Mouse (Mus musculus): ENCODE data around the gene H2afx. TPM values are rescaled to one million over a fixed set of nuclear protein-coding genes. Genes with fewer than 3 reads are reported as not detected.

The H2afx gene
- total RNA-seq, 2 experiments from 2014 or later, result 87.2 to 99.6 TPM

- DNase-seq, result peak; percentile 100
Measured at GRCm38 (mm10) chr9:44379054-44379834, 44.8 kb downstream of the H2afx start, which contains the start of gene Hyou1. TSS of gene Hyou1 (plus strand) at chr9:44379490.

- no peak for DNase-seq
Measured at GRCm38 (mm10) chr9:44379862-44380261, 45.4 kb downstream of the H2afx start.

GRCm38 (mm10) chr9:44384596-44384995 lies 50.1 kb downstream of the H2afx start:
- no peak for DNase-seq

Small RNAs within 50 kb of the gene (microRNA-seq; reads per million reads assigned to microRNA genes)
- not detected for gene Gm44335

Other genes with a start within 250 kb of the H2afx start
- gene Mfrp, start 233.0 kb upstream of the H2afx start, total RNA-seq (2021), result under 1 TPM in 1 of 2 experiments, not detected in 1; 0.30 TPM
- 10 to 100 TPM; 16.7 to 21.9 TPM for gene C1qtnf5, start 227.4 kb upstream of the H2afx start, total RNA-seq (2021)
- gene Gm49380, start 221.2 kb upstream of the H2afx start, total RNA-seq (2021), result under 1 TPM in 1 of 2 experiments, not detected in 1; 0.51 TPM
- 10 to 100 TPM; 29.3 to 35.5 TPM for gene Rnf26, start 221.2 kb upstream of the H2afx start, total RNA-seq (2021)
- 100 to 1,000 TPM in 1 of 2 experiments, 10 to 100 TPM in 1; 85.0 to 114 TPM for gene Mcam, start 200.2 kb upstream of the H2afx start, total RNA-seq (2021)
- gene Cbl, start 100.6 kb upstream of the H2afx start, total RNA-seq (2021), result 10 to 100 TPM; 28.2 to 32.4 TPM
- 1 to 10 TPM; 1.5 to 1.6 TPM for gene Ccdc153, start 94.0 kb upstream of the H2afx start, total RNA-seq (2021)
- gene Pdzd3, start 83.2 kb upstream of the H2afx start, total RNA-seq (2021), result under 1 TPM in 1 of 2 experiments, not detected in 1; 0.48 TPM
- 10 to 100 TPM; 23.1 to 30.6 TPM for gene Nlrx1, start 66.1 kb upstream of the H2afx start, total RNA-seq (2021)
- gene Abcg4, start 46.1 kb upstream of the H2afx start, total RNA-seq (2021), result 10 to 100 TPM; 15.0 to 23.1 TPM
- gene Hinfp, start 29.0 kb upstream of the H2afx start, total RNA-seq (2021), result 10 to 100 TPM; 17.3 to 24.4 TPM
- gene C2cd2l, start 14.4 kb upstream of the H2afx start, total RNA-seq (2021), result 10 to 100 TPM; 19.3 to 25.1 TPM
- gene Dpagt1, start 8.7 kb upstream of the H2afx start, total RNA-seq (2021), result 10 to 100 TPM; 25.2 to 27.7 TPM
- gene Hmbs, start 9.5 kb downstream of the H2afx start, total RNA-seq (2021), result 100 to 1,000 TPM in 1 of 2 experiments, 10 to 100 TPM in 1; 86.7 to 101 TPM
- gene Vps11, start 27.0 kb downstream of the H2afx start, total RNA-seq (2021), result 10 to 100 TPM; 42.3 to 47.3 TPM
- gene Hyou1, start 44.8 kb downstream of the H2afx start, total RNA-seq (2021), result 100 to 1,000 TPM in 1 of 2 experiments, 10 to 100 TPM in 1; 97.2 to 121 TPM
- 10 to 100 TPM; 30.6 to 44.8 TPM for gene Slc37a4, start 62.2 kb downstream of the H2afx start, total RNA-seq (2021)
- 1,000 to 10,000 TPM; 1,303 to 1,311 TPM for gene Rps25, start 72.4 kb downstream of the H2afx start, total RNA-seq (2021)
- gene Trappc4, start 72.9 kb downstream of the H2afx start, total RNA-seq (2021), result 10 to 100 TPM; 65.4 to 70.9 TPM
- 10 to 100 TPM; 15.4 to 20.7 TPM for gene Ccdc84, start 83.9 kb downstream of the H2afx start, total RNA-seq (2021)
- gene Foxr1, start 106.4 kb downstream of the H2afx start, total RNA-seq (2021), result not detected
- gene Upk2, start 120.3 kb downstream of the H2afx start, total RNA-seq (2021), result not detected
- 10 to 100 TPM; 64.6 to 72.6 TPM for gene Bcl9l, start 148.1 kb downstream of the H2afx start, total RNA-seq (2021)
- gene Cxcr5, start 227.2 kb downstream of the H2afx start, total RNA-seq (2021), result 1 to 10 TPM; 1.0 to 1.4 TPM

Data from adrenal gland, postnatal 10 days (tissue).